Mouse (Mus musculus) spleen, embryonic (tissue): ENCODE data around the gene Padi1.

ENCODE experiments used
- CTCF ChIA-PET: fragments of 350-600 bp; sonication (Branson Sonifier 250); formaldehyde crosslinking; loops from one replicate; lab custom pipeline; 2022; lab: Charles Lee

Gene Padi1

DNA sequence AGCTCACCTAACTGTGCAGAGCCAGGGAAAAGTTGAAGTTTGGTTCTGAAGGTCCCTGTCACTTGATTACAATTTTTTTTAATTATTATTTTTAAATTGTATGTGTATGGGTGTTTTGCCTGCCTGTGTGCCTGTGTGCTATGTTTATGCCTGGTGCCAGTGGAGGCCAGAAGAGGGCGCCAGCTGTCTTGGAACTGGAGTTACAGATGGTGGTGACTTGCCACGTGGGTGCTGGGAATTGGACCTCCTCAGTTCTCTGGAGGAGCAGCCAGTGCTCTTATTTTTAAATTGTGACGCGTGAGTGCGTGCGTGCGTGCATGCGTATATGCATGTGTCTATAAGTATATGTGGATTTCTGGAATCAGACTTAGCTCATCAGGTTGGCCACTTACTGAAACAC, 28.2 kb downstream of the Padi1 start:
- CTCF ChIA-PET = no interaction called here

DNA sequence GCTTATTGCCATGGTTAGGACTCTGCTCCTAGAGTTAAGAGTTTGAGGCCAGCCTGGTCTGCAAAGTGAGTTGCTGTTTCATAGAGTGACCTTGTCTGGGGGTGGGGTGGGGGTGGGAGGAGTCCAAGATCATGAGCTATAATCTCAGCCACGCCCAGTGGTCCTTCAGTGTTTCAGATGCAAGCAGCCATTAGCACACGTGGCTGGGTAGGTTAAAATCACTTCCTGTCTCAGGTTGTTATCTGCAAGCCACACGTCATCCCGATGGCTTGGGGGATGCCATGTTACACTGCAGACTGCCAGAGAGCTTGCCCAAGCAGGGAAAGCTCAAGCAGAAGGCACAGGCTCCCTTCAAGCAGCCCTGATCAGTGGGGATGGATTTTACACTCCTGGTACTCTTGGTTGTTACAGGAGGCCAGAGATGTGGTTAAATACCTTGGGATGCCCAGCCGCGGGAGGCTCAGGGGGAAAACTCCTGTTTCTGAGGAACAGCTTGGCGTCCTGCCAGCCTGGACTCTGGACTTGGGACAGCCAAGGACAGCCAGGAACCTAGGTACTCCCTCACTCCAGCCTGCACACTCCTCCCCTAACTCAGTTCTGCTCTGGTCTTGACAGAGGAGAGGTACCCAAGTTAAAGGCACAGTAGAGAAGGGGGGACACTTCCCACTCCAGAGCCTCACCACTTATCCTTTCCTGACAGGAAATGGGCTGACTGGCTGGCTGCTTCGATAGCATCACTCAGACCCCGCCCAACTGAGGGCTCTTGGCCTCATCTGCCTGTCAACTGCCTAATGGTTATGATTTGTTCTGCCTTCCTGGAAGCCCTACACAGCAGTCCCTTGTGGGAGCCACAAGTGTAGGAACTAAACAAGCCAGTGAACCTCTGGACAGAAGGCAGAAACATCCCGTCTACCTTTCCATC, 29.3 kb downstream of the Padi1 start:
- CTCF ChIA-PET = interaction anchor here (0.6 to 1.0 kb wide), 2 partner anchors 53 to 135 kb away, joined by 3 to 4 read pairs; no protein-coding TSS in a partner anchor

DNA sequence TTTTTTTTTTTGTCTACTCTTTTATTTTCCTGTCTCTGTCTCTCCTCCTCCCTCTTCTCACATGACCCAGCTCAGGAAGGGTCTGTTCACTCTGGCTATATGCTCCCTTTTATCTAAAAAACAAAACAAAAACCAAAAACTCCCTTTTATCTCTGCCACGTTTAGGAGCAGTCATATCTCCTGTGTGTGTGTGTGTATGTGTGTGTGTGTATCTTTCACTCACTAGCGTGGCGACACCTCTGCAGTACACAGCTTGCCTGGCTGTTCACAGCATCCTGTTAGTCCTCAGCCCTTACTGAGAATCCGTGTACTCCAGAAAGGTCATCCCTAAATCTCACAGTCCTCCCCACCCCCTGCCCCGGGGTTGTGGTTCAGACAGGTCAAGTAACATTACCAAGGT, 30.1 kb downstream of the Padi1 start:
- CTCF ChIA-PET = interaction anchor here (0.6 to 1.0 kb wide), 2 partner anchors 54 to 136 kb away, joined by 3 to 4 read pairs; no protein-coding TSS in a partner anchor

DNA sequence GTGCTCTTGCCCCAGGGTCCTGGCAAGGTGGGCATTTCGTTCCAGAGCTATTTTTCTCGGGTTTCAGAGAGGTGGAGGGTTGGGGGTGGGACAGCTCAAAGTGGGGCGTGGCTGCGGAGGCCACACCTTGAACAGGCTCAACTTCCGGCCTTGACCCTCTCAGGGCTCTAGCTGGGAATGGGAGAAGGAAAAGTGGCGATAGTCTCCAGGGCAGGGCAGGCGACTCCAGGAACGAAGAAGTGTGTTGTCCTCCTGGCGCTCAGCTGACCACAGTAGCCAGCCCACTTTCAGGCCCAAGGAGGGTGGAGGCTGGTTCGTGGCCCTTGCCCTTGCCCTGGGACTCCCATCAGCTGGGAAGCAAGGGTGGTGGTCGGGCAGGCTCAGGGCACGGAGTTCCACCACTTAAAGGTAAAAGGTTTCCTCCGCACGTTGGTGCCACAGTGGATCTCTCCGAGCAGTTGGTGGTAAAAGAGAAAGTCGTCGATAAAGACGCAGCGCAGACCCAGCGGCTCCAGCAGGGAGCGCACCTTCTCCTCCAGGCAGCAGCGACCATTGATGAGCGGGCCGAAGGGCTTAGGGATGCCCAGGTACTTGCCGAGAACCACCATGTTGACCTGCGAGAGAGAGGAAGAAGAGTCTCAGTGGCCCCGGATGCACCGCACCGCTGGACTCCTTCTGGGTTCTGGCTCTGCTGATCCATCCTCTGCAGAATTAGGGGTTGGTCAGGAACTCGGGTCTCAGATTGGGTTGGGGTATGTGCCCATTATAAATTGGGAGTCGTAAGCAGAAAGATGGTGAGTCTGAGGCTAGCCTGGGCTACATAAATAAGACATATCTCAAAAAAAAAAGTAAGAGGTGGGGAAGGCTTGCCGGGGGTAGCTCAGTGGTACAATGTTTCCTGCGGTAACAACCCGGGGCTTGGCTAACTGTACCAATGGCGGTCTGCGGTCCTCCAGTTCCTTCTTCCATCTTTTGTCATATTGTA, 31.0 kb downstream of the Padi1 start:
- CTCF ChIA-PET = interaction anchor here (1.0 kb wide), 2 partner anchors 55 to 91 kb away, joined by 3 to 4 read pairs; no protein-coding TSS in a partner anchor

DNA sequence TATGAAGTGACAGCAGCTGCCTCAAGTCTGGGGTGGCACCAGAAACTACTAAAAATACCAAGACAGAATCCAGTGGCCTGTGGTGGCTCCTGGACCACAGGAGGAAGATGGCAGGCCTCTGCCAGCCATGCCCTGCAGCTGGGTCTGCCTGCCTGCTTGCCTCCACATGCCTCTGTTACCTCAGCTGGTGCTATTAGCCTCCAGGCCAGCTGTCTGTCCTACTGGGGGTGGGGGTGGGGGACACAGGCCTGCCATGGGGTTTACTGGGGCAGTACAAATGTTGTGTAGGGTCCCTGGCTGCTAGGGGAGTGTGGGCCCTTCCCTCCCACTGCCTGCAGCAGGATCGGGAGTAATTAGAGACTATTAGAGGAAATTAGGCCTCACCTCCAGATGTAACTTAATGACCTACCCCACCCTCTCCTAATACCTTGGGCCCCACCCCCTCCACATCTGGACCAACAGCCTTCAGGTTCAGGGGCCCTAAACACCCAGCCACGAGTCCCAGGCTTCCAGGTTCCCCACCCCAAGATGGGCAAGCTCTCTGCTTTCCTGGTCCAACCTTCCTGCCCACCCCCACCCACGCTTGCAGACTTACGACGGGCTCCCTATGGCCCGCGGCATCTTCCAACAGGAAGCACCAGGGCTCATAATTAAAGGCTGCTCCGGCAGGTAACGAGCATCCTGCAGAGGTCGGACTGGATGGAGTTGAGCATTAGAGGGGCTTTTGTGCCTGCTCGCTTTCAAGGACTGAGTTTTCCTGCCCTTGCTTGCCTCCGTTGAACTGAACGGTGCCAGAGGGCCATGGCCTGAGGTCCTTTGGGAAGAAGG, 32.0 kb downstream of the Padi1 start:
- CTCF ChIA-PET = interaction anchor here (1.0 kb wide), 1 partner anchor 90 kb away, joined by 3 read pairs; no protein-coding TSS in a partner anchor

DNA sequence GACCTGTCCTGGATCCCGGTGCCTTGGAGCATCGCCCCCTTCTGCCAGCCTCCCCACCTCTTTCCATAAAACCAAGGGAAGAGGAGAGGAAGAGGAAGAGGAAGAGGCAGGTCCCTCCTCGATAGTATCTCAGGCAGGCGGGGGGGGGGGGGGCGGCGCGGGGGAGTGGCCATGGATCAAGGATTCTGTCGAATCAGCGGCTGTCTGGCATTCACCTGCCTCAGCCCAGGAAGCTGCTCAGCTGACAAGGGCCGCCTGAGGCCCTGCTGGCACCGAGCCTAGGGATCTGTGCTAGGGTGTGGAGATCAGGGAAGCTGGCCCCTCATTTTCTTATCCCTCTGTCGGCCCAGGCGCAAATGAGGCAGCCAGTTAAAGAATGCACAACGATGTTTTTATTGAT, 33.0 kb downstream of the Padi1 start:
- CTCF ChIA-PET = interaction anchor here (0.6 kb wide), 2 partner anchors 136 to 1168 kb away, joined by 3 to 8 read pairs; no protein-coding TSS in a partner anchor

DNA sequence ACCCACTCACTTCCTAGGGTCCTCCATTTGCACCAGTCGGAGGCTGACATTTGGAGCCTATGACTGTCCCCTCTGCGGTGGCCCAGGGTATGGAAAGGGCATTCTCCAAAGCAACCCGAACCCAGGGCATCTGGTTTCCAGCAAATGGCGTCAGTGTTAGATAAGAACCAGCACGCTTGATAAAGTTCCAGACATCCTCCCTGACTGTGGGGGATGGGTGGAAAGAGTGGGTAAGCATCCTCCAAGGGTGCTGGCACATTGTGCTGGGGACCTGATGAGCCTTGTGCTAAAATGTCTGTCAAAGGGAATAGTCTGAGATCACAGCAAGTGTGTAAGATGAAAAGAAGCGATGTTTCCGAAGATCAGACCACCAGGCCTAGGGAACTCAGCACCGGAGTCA, 33.4 kb downstream of the Padi1 start:
- CTCF ChIA-PET = interaction anchor here (0.6 kb wide), 1 partner anchor 136 kb away, joined by 8 read pairs; no protein-coding TSS in a partner anchor

DNA sequence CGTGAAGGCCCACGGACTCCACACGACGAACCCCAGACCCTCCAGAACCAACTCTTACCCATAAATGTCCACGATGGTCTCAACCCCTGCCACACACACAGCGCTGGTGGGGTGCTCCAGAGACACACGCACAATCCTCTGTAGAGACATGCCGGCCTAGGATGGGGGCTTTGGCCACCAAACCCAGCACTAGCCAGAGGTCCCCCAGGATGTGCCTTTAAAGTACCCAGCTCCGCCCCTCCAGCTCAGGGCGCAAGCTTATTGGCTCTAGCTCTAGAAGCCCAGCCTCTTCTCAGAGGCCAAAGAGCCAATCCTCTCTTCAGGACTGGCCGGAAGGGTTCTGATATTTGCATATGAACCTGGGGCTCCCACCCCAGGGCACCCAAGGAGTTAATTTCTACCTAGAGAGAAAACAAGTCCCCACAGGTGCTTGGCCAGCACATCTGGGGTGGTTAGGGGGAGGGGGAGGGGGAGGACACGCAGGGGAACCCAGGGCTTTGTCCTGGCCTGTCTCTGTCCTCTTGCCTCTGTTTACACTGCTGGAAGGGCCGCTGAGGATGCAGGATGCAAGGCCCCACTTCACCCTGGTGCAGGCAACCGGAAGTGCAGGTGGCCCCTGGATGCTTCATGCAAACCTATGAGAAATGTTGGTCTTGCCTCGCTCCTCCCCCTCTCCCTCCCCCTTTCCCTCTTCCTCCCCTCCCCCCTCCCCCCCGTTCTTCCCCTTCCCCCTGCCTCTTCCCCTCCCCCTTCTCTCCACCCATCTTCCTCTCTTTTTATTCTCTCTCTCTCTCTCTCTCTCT, 34.9 kb downstream of the Padi1 start, which contains the start of gene Padi3:
Padi3 (minus strand) TSS at position 191 of the 803 bp plus-strand sequence.
- CTCF ChIA-PET = no interaction called here

DNA sequence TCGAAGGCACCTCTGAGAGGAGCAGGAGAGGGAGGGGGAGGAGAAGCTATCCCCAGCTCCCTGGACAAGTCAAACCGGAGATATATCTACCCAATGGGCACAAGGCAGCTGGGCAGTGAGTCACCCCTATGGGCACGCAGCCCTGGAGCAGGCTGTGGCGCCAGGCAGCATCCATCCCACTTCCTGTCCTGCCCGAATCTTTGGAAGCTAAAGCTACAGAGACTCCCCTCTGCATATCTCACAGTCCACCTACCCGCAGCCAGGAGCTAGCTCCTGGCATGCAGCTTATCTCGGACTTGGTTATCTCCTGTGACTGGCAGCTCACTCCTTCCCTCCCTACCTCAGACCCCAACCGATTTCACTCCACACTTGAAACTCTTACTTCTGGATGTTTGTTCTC, 36.5 kb downstream of the Padi1 start:
- CTCF ChIA-PET = no interaction called here

DNA sequence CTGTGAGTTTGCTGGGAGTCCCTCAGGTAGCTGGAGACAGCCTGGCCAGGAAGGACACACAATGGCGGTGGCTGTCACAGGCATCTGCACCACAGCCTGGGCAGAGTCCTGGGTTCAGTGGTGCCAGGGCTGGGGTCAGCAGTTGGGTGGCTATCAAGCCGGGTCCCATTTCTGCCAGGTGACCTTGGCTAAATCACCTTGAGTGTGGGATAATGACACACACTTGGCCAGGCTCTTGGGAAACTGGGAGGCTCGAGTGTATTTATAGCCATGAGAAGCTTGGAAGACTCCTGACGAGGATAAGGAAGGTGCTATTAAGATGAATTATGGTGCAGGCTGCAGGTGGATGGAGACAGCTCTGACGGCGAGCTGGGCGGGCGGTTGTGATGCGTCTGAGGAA, 41.0 kb downstream of the Padi1 start:
- CTCF ChIA-PET = no interaction called here

DNA sequence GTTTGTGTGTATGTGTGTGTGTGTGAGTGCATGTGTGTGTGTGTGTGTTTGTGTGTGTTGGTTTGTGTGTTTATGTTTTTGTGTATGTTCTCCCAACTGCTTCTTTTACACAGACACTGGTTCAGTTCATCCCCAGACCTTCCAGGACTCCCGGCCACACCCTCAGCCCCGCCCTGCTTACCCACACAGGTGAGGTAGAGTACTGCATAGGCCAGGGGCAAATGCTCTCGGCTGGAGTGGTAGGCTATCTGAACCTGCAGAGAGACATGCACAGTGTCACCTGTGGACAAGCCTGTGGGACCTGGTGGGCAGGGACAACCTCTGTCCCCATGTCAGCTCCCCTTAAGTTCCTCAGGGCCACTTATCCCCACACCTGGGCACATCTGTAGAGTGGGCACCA, 44.2 kb downstream of the Padi1 start:
- CTCF ChIA-PET = no interaction called here

DNA sequence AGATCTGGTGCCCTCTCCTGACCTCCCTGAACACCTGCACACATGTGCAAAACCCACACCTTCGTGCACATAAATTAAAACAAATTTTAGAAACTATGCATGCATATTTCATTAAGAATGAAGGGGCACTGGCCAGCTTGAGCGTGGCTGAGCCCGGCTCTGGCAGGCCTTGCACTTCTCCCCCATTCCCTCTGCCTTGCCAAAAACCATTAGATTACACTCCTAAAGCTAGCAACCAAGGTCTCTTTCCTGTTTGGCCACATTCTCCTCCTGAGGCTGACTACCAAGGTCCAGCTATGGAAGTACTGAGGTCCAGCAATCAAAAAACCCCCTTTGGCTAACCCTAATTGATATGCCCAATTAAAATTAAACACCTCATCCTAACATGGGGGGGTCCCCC, 48.8 kb downstream of the Padi1 start:
- CTCF ChIA-PET = no interaction called here

DNA sequence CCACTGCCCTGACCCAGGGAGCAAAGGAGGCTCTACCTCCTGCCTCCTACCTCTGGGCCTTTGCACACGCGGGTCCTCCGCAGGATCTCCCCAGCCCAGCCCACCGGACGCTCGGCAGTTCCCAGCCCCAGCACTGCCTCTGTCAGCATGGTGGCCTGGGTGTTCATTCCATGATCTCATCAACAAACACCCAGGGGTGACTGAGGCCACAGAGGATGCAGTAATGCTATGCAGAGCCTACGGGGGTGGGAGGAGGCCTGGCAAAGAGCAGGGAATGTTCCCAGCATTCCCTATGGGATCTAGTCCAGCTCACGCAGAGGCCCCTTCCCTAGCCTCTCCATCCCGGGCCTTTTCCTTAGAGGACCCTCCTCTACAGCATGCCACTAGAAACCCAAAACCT, 50.9 kb downstream of the Padi1 start:
- CTCF ChIA-PET = no interaction called here

DNA sequence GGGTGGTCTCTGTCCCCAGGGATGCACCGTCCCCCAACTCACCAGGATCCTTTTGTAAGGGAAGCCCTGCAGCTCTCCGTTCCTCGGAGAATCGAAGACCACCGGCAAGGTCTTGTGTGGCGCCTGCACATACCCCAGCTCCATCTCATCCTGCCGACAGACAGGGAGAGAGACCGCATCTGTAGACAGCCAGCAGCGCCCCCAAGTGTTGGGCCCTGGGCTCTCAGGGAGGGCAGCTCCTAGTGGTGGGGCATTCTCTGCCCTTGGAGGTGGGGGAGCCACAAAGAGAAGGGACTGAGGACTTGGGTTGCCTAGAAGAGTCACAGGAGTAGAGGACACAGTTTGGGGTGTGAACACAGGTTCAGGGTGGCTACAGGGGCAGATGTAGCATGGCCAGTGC, 51.8 kb downstream of the Padi1 start:
- CTCF ChIA-PET = no interaction called here

DNA sequence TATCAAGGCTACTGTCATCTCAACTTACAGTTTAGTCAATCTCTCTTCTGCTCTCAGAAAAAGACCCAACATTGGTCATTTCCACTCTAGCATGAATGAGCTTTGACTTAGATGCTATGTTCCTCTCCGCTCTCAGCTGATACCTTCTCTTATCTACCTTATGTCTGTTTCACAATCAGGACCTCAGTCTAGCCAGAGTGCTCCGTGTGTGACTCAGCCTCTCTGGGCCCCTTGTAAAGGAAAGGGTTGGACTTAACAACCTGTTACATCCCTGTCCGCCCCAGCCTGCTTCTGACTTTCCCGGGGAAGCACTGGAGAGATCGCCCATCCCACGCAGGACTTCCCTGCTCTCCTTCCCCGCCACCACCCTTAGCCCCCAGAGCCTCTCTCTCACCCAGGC, 53.0 kb downstream of the Padi1 start:
- CTCF ChIA-PET = no interaction called here

DNA sequence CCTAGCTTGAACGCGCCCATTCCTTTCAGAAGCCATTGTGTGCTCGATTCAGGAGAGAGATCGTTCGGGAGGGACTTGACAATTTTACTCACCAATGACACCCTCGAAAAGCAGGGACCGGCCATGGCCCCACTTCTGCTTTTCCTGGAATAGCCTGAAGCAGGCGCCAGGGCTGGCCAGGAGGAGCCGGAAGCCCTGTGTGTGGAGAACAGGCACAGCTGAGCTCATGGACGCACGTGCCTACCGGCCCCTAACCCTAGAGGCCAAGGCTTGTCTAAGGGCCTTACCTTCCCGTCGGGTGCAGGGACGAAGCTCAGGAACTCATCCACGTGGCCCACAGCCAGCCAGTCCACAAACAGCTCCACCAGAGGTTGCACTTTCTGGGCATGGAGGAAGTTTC, 54.5 kb downstream of the Padi1 start:
- CTCF ChIA-PET = interaction anchor here (0.6 kb wide), 1 partner anchor 51 kb away, joined by 3 read pairs; no protein-coding TSS in a partner anchor

DNA sequence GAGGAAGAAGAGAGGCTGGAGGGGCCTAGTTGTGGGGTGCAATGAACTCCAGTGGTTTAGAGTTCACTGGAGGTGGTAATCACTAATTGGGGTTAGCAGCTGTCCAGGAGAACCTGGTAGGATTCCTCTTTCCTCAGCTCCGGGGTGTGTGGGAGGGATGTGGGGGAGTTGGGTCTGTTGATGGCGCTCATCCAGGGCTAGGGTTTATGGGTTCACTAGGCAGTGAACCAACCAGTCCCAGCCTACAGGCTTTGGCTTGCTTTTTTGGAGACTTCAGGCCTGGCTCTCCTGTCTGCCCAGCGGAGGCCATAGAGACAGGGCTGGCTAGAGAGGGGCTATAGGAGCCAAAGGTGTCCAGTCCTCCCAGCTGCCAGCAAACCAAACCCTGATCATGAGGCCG, 55.6 kb downstream of the Padi1 start:
- CTCF ChIA-PET = no interaction called here

DNA sequence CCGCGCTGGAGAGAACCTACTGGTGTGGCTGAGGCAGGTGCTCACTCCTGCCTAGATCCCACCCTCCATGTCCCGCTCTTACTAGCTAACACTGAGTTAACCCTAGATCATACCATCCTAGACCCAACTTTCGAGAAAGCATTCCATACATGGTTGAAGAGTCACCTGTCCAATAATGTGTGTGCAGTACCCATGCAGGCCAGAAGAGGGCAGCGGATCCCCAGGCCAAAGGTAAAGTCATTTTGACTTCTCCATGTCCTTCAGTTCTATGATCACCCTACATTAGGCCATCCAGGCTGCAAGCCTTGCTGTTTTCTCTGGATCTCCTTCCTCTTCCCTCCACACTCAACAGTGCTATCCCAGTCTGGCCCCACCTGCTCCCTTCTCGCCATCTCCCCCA, 56.6 kb downstream of the Padi1 start:
- CTCF ChIA-PET = interaction anchor here (0.5 to 0.6 kb wide), 2 partner anchors 61 to 811 kb away, joined by 4 to 7 read pairs; no protein-coding TSS in a partner anchor

DNA sequence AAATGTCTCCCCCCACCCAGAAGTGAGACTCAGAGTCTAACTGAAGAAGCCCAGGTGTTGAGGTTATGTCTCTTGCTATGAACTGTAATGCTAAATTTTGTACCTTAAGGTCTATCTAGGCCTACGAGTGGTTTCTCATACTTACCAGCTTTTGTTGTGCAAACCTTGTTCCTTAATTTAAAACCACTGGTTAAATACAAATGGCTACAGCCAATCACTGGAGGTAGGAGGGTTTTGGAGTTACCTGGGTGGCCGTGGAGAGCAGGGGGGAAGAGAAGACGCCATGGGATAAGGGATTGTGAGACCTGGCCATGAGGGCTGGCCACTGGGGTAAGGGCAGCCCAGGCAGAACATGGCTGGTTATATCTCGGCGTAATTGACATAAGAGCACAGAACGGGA, 57.3 kb downstream of the Padi1 start:
- CTCF ChIA-PET = interaction anchor here (0.6 kb wide), 1 partner anchor 812 kb away, joined by 4 read pairs; no protein-coding TSS in a partner anchor

DNA sequence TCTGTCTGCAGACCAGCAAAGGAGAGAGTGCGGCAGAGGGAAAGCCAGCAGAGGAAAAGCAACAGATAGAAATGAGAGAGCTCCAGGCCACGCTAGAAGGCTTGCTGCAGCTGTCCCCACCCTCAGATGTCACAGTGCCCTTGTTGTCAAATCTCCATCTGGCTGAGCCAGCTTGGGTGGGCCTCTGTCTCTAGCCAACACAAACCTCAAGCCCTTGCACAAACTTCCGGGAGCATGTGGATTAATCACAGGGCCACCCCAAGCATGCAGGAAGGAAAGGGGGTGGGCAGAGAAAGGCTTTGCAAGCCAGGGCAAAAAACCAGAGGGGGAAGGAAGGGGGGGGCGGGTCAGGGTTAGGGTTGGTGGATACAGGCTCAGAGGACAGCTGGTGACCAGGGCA, 58.2 kb downstream of the Padi1 start:
- CTCF ChIA-PET = interaction anchor here (0.6 kb wide), 1 partner anchor 455 kb away, joined by 10 read pairs; no protein-coding TSS in a partner anchor
